Mouse (Mus musculus) cerebellum, postnatal 36 days (tissue): ENCODE results near the gene Pqlc2.

ENCODE experiments used
- DNase-seq, 2 experiments: peaks; one replicate each; pipeline ENCODE4 v3.0.0; 2021 to 2022; ENCODE audit warnings: mixed read lengths in 2 of 2

Gene Pqlc2

DNA sequence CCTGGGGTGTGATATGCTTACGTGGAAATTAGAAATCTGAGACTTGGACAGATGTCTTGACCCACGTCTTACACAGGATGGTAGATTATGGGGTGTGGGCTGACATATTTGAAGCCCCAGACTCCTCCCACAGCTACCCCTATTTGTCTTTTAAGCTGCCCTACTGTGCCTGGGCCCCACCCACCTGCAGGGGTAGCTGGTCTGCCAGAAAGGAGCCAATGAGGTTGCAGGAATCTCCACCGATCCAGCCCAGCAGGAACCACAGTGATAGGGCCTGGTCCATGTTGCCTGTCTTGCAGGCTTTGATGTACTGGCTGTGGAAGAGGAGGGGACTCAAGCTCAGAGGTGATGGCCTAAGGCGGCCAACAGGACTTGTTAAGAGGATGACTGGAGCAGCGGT, 8.3 kb downstream of the Pqlc2 start:
- DNase-seq = no peak

DNA sequence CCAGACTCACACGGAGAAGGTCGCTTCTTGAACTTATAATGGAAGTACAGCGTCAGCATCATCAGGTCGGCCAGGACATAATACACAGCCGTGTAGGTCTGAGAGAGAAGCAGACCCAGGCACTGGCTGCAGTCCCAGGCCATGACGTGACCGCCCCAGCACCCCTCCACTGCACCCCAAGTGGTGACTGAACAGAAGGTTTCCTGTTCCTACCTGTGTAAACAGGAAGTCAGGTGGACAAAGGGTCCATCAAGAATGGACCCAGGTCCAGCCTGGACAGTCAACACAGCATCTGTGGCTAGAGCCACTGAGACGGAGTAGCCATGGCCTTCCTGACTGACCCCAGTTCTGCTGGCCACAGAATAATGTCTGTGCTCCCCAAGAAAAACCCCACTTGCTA, 8.7 kb downstream of the Pqlc2 start:
- no peak for DNase-seq

DNA sequence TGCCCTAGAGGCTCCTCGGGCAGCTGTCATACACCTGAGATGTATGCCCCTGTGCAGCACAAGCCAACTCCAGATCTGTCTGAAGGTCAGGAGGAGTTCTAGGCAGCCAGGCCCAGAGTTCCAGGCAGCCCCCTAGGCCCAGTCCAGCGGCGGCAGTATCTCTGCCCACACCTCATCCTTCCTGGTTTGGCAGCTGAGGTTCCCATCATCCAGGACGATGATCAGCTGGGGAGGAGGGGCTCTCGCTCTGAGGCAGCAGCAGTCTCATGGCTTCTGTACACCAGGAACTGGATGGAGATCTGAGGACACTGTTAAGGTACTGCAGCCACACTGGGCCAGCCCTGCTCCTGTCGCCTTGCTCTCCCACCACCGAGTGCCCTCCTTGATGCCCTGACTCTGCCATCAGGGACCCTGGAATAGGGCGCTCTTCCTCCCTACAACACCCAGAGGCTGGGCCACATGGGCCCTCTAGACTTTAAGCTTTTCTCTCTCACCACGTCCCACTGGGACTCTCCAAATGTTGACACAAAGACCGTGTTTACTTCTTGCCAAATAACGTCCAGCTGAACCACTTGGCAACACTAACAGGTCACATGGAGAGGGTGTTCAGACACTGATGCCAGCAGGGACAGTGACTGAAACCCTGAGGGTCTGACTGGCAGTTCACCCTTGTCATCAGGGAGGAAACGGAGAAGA, 11.7 kb downstream of the Pqlc2 start:
- DNase-seq = no peak

DNA sequence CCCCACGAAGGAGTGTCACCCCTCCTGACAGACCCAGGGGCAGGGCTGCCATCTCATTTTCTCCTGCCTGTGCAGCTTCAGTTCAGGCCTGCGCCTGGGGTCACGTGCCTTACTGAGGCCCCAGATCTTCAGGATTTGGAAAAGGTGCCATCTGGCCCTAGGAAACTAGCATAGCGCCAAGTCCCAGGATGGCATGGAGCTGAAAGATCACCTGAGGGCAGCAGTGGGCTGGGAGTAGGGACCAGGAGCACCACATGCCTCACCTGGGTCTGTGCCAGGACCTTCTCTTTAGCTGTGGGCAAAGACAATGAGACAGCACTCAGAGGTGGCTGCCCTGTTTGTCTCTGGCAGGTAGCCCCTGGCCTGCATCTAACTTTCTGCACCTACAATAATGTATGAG, 12.9 kb downstream of the Pqlc2 start:
- peak; percentile 97 to 98 for DNase-seq

DNA sequence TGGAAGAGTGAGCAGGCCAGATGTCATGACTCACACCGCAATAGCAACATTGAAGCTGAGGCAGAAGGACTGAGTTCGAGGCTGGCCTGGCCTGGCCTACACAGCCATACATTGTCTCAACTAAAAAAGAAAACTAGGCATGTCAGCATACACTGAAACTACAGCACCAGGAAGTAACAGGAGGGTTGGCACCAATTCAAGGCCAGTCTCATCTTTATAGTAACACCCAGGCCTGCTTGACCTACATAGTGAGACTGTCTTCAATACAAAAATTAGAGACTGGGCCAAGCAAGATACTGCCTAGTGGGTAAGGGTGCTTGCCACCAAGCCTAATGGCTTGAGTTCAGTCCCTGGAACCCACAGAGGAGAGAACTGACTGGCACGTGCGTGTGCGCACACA, 18.5 kb downstream of the Pqlc2 start:
- no peak for DNase-seq

DNA sequence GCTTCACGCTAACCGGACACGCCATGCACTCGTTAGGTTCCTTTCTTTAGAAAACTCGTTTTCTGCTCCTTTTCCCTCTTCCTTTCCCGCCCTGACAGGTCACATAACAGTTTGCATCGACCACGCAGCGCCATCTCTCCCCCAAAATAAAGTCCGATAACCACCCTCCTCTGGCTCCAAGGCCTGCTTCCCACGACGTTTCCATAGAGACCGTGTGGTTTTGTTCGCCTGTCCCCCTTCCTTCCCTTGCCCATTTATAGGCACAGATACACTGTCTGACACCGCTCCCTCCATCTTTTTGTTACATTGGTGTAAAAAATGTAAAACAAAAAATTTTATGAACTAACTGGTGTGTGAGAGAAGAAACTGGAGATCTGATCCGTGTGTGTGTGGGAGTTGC, 19.4 kb downstream of the Pqlc2 start:
- DNase-seq = no peak

DNA sequence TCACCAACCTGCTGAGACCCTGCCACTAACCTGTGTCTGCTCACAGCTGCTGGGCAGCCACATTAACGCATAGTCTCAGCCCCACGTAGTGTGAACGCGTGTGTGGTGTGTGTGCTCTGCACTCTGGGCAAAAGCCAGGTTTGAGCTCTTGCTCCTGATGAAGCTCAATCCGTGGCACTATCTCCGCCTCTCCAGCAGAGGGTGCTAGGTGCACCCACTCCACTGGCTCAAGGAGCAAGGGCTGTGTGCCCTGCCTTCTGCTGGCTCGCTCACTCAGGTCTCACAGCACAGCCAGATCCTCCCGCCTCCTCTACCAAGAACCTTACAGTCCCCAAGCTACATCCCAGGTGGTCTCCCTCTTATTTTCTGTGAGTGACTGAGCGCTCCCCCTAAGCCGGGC, 21.5 kb downstream of the Pqlc2 start:
- DNase-seq = peak; percentile 74 to 76

DNA sequence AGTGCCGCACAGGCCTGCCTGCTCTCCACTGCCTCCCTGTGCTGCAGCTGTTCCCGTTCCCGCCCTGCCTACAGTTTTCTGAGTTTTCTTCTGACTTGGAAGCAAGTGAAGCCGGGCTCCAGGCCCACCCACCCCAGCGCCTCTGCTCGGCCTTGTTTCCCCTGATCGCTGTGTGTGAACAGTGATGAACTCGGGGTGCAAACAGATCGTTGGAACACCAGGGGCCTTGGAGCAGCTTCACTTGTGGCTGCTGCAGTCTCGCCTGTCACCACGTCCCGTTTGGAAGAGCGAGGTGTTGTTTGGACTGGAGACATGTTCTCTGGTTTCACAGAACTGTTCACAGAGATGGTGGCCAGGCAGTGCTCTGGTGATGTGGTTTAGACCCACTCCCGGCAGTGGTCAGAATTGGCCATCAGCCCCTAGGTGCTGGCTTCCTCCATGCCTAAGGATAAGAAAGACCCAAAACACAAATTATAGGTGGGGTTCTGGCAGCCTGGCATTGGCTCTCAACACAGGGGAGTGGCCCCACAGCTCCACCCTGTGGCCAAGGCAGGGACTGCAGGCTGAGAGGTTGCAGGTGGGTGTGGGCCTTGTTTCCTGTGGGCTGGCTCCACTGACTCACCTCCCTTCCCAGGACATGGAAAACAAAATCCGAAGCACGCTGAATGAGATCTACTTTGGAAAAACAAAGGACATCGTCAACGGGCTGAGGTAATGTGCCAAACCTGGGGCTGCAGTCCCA, 23.2 kb downstream of the Pqlc2 start:
- DNase-seq = peak; percentile 87 to 89

DNA sequence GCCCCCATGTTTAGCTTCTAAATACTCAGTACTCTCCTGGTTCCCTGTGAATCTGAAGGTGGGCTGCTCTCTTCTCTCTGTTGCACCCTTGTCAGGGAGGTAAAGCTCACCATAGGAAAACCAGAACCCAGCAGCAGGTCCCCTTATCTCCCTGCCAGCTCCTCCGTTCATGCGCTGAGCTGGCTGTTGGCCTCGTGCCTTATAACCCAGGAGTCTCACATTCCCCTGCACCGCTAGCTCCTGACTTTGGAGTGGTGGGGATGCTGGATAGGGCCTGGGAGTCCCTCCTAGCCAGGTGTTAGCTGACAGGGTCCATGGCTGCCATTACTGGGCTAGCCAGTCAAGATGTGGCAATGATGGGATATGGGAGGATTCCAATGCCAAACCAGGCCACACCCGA, 24.3 kb downstream of the Pqlc2 start:
- DNase-seq = no peak

DNA sequence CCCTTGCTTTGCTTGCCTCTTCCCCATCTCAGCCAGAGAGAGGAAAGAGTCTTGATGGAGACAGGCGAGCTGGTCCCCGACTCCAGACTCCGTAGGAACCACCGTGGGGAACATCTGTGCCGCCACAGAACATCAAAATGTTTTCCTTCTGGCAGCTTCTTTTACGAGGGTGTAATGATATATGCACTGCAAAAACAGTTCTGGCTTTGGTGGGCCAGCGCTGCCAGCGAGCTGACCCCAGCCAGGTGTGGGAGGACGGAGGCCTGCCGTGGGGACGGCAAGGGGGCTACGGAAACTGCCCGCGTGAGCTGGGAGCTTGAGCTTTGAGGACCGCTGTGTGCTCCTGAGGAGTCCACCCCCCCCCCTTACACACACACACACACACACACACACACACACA, 25.6 kb downstream of the Pqlc2 start:
- DNase-seq = no peak

DNA sequence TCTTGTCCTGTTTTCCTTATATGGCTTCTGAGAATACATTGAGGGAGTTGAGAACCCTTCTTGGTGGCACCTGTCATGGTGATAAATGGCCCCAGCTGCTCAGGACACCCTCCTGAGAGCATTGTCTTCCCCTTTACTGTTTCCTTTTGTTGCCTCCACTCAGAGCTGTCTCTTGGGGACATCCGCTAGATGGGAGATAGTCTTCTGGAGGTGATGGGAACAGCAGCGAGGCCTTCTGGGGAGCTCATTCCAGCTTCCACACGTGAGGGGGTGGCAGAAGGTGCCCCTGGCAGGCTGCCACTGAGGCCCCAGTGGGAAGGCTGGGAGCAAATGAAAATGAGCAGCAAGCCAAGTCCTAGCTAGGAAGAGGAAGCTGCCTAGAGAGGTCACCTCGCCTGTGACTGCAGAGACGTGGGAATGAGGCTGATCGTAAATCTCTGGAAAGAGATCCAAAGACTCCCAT, 27.5 kb downstream of the Pqlc2 start:
- peak; percentile 71 to 79 for DNase-seq

DNA sequence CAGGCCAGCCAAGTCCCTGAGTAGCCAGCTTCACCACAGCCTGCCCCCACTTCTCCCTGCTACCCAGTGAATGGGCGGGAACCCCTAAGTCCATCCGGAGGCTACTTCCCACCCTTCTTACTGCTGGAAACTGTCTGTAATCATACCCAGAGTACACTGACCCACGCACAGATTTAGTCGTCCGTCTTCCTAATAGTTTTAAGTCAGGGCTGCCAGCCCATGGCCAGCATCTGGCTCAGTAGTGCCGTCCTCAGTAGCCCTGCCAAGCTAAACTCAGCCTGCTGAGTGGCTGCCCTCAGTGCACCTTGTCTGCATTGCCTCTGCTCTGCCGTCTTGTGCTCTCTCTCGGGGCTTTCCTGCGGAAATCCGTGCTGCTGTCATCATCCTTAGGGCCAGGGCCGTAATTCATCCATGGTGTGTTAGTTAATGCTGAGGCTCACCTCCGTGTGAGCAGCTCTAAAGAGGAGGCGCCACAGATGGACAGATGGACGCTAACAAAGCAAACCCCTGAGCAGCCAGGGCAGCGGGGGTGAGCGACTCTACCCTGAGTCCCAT, 28.6 kb downstream of the Pqlc2 start:
- no peak for DNase-seq

DNA sequence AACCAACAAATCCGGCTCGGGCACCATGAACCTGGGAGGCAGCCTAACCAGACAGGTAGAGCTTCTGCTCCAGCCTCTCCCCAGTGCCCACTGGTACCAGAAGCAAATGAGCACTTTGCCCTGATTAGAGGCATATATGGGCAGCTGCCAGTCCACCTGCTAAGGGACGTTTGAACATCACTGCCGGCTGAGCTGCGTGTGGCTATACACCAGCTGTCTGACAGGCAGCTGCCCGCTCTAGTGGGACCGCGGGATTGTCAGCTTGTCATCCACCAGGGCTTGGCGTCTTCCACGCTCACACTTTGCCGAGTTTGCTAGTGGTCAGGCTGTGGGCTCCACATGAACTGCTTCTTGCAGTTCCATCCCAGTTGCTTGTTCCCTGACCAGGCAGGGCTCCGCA, 30.0 kb downstream of the Pqlc2 start:
- no peak for DNase-seq

DNA sequence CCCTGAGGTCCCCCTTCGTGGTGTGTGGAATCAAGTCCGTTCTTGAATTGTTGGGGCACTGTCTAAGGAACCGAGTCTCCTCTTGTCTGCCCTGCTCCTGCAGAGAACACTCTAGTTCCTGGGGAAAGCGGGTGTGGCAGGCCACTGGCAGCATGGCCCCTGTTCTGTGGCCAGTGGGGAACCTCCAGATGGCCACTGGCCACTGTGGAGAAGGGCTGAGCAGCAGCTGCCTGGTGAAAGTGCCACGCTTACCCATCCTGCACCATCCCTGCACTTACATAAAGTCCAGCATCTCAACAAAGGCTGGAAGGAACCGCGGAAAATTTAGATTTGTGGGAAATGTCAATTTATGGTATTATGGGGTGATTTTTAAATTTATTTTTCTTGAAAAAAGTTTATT, 34.1 kb downstream of the Pqlc2 start:
- no peak for DNase-seq

DNA sequence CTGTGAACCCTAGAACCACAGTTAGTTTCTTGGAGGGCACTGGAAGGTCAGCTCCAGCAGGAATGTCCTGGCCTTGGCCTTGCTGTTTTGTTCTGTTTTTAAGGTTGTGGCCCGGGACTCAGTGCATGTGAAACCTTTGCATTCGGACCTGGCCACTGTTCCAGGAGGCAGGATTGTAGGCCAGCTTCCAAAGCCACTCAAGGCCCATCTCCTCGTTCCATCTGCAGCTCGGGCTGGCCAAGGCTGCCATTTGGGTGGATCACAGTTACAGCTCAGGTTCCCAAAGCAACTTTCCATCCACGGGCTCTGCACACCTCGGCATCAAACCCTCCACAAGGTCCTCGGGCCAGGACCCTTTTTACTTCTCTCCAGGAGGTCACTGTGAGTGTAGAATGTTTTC, 35.9 kb downstream of the Pqlc2 start:
- peak; percentile 70 to 73 for DNase-seq

DNA sequence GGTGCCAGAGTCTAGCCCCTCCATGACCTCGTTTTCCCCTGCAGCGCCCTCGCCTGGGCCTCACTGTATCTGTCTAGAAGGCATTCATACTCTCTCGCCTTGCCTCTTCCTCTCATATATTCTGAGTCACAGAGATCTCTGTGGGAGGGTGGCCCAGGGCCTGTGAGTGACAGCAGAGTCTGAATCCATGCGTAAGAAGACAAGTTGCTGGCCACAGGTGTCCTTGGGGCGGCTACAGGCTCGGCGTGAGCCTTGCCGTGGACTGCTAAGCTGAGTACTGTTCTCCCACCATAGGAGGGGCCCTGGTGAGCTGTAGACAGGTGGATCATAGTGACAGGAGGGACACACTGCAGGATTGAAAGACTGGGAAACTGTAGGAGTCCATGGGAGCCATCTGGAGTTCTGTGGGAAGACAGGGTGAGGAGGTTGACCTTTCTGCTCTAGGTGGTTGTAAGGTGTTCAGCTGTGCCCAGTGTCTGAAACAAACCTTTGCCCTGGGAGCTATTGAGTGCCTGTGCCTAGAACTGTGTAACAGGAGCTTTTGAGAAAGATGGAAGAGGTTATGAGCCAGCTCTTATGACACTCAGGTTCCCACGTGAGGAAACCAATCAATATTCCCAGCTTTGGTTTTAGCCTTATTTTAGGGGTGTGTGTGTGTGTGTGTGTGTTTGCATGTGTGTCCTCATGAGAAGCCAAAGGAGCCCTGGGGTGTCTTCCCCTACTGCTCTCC, 37.4 kb downstream of the Pqlc2 start:
- peak in 1 of 2 experiments; percentile 48 for DNase-seq

DNA sequence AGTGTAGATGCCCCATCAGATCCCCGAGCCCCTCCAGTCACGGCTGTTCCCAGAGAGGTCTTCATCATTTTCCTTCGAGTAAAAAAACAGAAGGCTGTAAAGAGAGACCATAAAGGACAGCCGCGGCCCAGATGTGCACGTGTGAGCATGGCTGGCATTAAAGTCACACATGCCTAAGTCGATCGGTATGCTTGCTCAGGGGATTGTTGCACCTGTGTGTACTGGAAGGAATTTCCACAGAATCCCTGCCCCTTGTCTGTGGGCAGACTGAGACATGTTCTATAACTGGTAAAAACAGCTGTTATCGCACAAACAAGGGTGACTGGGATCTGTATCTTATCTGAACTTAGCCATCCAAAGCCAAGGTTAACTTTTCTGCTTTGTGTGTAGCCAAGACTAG, 38.9 kb downstream of the Pqlc2 start:
- DNase-seq = no peak

DNA sequence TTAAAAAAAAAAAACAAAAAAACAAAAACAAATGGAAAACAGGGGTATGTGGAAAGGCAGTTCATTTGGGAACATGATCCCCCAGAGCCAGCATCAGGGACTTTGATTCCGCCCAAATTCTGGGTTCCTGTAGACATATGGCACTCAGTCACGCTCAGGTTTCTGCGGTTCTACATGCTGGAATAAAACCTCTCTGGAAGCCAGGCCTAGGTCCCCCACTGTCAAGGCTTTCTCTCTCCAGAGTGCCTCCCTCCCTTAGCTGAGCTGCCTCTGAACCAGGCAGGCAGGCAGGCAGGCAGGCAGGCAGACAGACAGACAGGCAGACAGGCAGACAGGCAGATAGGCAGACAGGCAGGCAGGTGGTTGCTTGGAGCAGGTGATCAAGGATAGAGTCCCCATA, 40.3 kb downstream of the Pqlc2 start:
- DNase-seq = peak; percentile 68

DNA sequence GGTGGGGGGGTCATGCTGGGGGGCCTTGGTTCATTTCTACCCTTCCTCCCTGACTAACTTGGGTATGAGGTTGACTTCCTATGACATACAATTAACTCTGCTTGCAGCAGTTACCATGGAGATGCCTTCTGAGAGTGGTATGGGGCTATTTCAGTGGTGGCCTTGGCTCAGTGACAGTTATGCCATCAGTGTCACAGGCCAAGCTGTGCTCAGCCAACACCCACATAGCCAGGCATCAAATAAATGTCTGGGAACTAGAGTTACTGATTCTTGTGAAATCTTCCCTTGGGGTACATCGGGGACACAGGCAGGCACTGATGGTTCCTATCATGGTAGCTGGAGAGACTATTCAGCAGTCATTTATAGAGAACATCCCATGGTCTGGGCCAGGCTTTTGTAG, 42.3 kb downstream of the Pqlc2 start:
- DNase-seq = no peak

DNA sequence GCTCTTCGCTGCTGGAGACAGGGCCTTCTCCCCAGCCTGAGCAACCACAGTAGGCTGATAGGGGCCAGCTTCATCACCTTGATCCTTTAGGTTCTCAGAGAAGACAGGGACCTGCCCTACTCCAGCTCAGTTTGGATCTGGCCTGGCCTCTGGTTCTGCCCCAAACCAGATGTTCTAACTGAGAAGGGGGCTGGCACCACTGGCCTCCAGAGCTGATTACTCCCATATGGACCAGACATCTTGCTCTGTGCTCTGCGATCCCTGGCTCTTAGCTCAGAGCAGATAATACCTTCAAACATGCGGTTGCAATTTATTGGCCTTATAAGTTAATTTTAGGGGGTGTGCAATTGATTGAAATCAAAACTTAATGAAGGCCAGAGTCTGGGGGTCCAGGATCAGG, 43.2 kb downstream of the Pqlc2 start:
- no peak for DNase-seq

DNA sequence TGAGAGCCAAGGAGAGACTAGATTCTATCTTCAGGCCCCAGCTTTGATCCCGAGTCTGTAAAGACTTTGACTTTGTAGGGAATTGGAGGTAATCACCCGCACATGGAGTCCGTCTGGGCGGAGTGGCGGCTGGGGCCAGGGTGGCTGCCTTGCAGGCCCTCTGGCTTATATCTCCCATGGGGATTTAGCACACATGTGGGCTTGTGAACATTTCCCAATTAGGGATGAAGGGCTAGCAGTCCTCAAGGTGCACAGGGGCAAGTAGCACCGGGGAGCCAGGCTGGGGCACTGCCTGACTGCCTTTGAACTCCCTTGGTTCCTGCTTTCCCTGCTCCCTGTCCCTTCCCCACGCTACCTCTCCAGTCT, 44.0 kb downstream of the Pqlc2 start:
- no peak for DNase-seq

DNA sequence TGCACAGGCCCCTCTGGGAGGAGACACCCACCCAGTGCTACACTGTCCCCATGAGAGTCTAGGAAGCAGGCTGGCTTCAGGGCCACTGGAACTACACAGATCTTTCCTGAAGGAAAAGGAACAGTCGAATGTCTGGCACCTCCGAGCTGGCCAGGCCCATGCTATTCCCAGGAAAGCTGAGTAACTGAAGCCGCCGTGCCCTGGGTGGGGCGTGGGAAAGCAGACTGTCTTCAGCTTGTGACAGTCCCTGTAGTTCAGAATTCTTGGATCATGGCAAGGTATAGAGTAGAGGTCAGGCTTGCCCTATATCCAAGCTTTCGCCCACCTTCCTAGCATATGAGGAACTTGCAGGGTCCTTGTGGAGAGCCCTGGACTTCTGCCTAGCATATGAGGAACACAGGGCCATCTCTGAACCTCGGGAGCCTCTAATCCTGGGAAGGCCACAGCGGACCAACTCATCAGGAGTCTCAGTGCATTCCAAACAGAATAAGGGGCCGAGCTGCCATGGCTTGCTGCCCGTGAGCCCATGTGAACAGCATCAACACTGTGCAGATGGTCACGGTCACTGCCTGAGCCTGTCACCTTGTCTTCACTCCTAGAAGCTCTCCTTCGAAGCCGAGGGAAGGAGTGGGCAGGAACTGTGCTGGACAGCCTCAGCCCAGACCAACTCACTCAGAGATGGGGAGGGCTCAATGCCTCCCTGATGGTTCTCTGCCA, 44.6 kb downstream of the Pqlc2 start:
- peak; percentile 61 to 66 for DNase-seq

DNA sequence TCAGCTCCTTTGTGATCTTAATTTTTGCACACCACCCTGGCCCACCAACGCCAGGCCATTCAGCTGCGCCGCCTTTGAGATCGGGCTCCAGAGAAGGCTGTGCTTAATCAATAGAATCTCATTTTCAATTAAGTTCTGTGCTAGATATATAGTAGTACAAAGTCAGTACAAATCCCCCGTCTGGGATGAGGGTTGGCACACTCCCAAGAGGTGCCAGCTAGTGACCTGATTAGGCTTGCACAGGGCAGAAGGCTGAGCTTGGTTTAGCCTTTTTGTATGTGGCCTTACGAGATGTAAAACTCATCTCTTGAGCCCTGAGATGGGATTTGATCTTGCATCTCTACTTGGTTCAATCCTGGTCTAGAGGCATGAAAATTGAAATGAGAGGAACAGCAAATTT, 47.5 kb downstream of the Pqlc2 start:
- no peak for DNase-seq
